Mouse (Mus musculus) ES-E14 (cell line): ENCODE results near the gene Snrpg.

Experiments
- HCFC1 ChIP-seq: IDR thresholded peaks from 2 replicates; pipeline ENCODE4 v1.6.1; 2012; ENCODE audit warnings: low read length, inconsistent platforms, borderline replicate concordance; ENCODE audit not compliant: insufficient read depth
- MAFK ChIP-seq: IDR thresholded peaks from 2 replicates; pipeline ENCODE4 v1.6.1; 2014; ENCODE audit warnings: mild to moderate bottlenecking, low read depth, low read length, inconsistent platforms; ENCODE audit not compliant: insufficient read depth
- ZC3H11A ChIP-seq: IDR thresholded peaks from 2 replicates; pipeline ENCODE4 v1.6.1; 2012; ENCODE audit warnings: low read depth, mild to moderate bottlenecking, inconsistent platforms, low read length, borderline replicate concordance

GRCm38 (mm10) chr6:86370093-86370713, 901 bp upstream of the Snrpg start:
- TF ChIP-seq MAFK (no peak), ZC3H11A (no peak), HCFC1 (no peak)
